Mouse (Mus musculus) heart, embryonic 13.5 days (tissue): ENCODE measurements around the gene Ulk3. TPM values are rescaled to one million over a fixed set of nuclear protein-coding genes. Genes with fewer than 3 reads are reported as not detected.
A peak's percentile ranks its signal among the peaks of the same experiment; 100 is the strongest.

Experiments
- ATAC-seq: fragments of 200-750 bp; cut with Nextera tagmentation; 2 replicates; pipeline ENCODE4 v1.8.0; 2017; ENCODE audit warnings: moderate TSS enrichment; ENCODE audit not compliant: insufficient number of reproducible peaks, low FRiP score, low TSS enrichment; ENCODE audit errors: extremely low read depth
- H3K27ac ChIP-seq: fragments of 300-500 bp; sonication (generic); replicated peaks from 2 replicates; pipeline ENCODE4 v1.5.1; 2015; ENCODE audit warnings: moderate library complexity, mild to moderate bottlenecking, inconsistent platforms
- H3K27me3 ChIP-seq: fragments of 300-500 bp; sonication (generic); replicated peaks from 2 replicates; pipeline ENCODE4 v1.6.1; 2015; ENCODE audit warnings: mild to moderate bottlenecking, inconsistent platforms
- H3K36me3 ChIP-seq: fragments of 300-500 bp; sonication (generic); 2 replicates; pipeline ENCODE4 v1.6.1; 2015; ENCODE audit warnings: mild to moderate bottlenecking, inconsistent platforms
- H3K4me1 ChIP-seq: fragments of 300-500 bp; sonication (generic); 2 replicates; pipeline ENCODE4 v1.6.1; 2015; ENCODE audit warnings: inconsistent platforms
- H3K4me2 ChIP-seq: fragments of 300-500 bp; sonication (generic); 2 replicates; pipeline ENCODE4 v1.6.1; 2015; ENCODE audit warnings: inconsistent platforms, mild to moderate bottlenecking, moderate library complexity
- H3K4me3 ChIP-seq: fragments of 300-500 bp; sonication (generic); 2 replicates; pipeline ENCODE4 v1.5.1; 2015; ENCODE audit warnings: moderate library complexity, mild to moderate bottlenecking, inconsistent platforms
- H3K9ac ChIP-seq: fragments of 300-500 bp; sonication (generic); 2 replicates; pipeline ENCODE4 v1.6.1; 2015; ENCODE audit warnings: inconsistent platforms, mild to moderate bottlenecking, moderate library complexity
- H3K9me3 ChIP-seq: fragments of 300-500 bp; sonication (generic); 2 replicates; pipeline ENCODE4 v1.6.1; 2016; ENCODE audit warnings: inconsistent platforms
- WGBS: fragments of 180-500 bp; shearing (Covaris S2); methylation state at CpG from one replicate; pipeline ENCODE4 v1.1.7; 2015; ENCODE audit warnings: mixed read lengths; 5-methylcytosine and 5-hydroxymethylcytosine counted together
- polyA plus RNA-seq: library from polyadenylated mRNA; unstranded; fragments of >200 nt; fragmentation: Nextera tagmentation; extraction: Ambion mirVana; gene quantifications from 2 replicates; pipeline ENCODE4 v1.2.1, GENCODE M21; 2015

Gene Ulk3
- polyA plus RNA-seq, 1 experiment from 2014 or later: 17.1 TPM

GRCm38 (mm10) chr9:57574397-57574796 is 14.9 kb upstream of the Ulk3 start:
- peaks cover 52% of the 10 kb centered on the region for H3K36me3 ChIP-seq
- H3K9ac ChIP-seq: no peak overlapping the region
- no peaks in the 10 kb centered on the region for H3K9me3 ChIP-seq
- H3K4me2 ChIP-seq: no peak overlapping the region
- H3K27ac ChIP-seq: no peak overlapping the region
- H3K27me3 ChIP-seq: no peaks in the 10 kb centered on the region
- peaks cover 2% of the 10 kb centered on the region; the same call in 1 of the 2 replicates for H3K4me1 ChIP-seq
- no peak overlapping the region for H3K4me3 ChIP-seq
- ATAC-seq: no peak

- Histone ChIP-seq H3K9me3 (no peaks in the 10 kb centered on the region), H3K4me3 (no peak overlapping the region), H3K27me3 (no peaks in the 10 kb centered on the region), H3K4me2 (no peak overlapping the region), H3K36me3 (peaks cover 52% of the 10 kb centered on the region), H3K4me1 (peaks cover 2% of the 10 kb centered on the region; the same call in 1 of the 2 replicates), H3K27ac (no peak overlapping the region), H3K9ac (no peak overlapping the region)
- no peak for ATAC-seq
- WGBS: 50% methylated on average over 3 of the region's 3 CpGs
Observed at GRCm38 (mm10) chr9:57575577-57575976, 13.7 kb upstream of the Ulk3 start.

GRCm38 (mm10) chr9:57577144-57577849 is 12.0 kb upstream of the Ulk3 start:
- H3K36me3 ChIP-seq: peaks cover 55% of the 10 kb centered on the region

GRCm38 (mm10) chr9:57584991-57585390 is 4.3 kb upstream of the Ulk3 start:
- 74% methylated on average over 3 of the region's 3 CpGs for WGBS
- H3K4me3 ChIP-seq: no peak overlapping the region
- no peak overlapping the region for H3K4me2 ChIP-seq
- peaks cover 80% of the 10 kb centered on the region for H3K36me3 ChIP-seq
- no peak overlapping the region for H3K9ac ChIP-seq
- H3K4me1 ChIP-seq: peaks cover 13% of the 10 kb centered on the region
- no peak for ATAC-seq
- H3K9me3 ChIP-seq: no peaks in the 10 kb centered on the region
- no peak overlapping the region for H3K27ac ChIP-seq
- no peaks in the 10 kb centered on the region for H3K27me3 ChIP-seq

More at GRCm38 (mm10) chr9:57577144-57577849, 12.0 kb upstream of the Ulk3 start:
- no peak overlapping the region for H3K9ac ChIP-seq
- H3K4me2 ChIP-seq: no peak overlapping the region
- no peak for ATAC-seq
- H3K27me3 ChIP-seq: no peaks in the 10 kb centered on the region
- H3K4me1 ChIP-seq: peaks cover 2% of the 10 kb centered on the region; the same call in 1 of the 2 replicates
- 65% methylated on average over 6 of the region's 6 CpGs for WGBS
- H3K27ac ChIP-seq: no peak overlapping the region
- H3K4me3 ChIP-seq: no peak overlapping the region
- H3K9me3 ChIP-seq: no peaks in the 10 kb centered on the region

- Histone ChIP-seq H3K4me1 (peaks cover 28% of the 10 kb centered on the region), H3K9me3 (no peaks in the 10 kb centered on the region), H3K4me3 (no peak overlapping the region), H3K4me2 (peak overlapping the region; percentile 94; the same call in 1 of the 2 replicates), H3K36me3 (peaks cover 65% of the 10 kb centered on the region), H3K27ac (no peak overlapping the region), H3K27me3 (no peaks in the 10 kb centered on the region; the same call in 1 of the 2 replicates), H3K9ac (no peak overlapping the region; the same call in 1 of the 2 replicates)
- WGBS: 40% methylated on average over 5 of the region's 5 CpGs
- no peak for ATAC-seq
Observed at GRCm38 (mm10) chr9:57590726-57591125, 1.5 kb downstream of the Ulk3 start.

GRCm38 (mm10) chr9:57593454-57594173 is 4.4 kb downstream of the Ulk3 start:
- Histone ChIP-seq H3K9ac (0 out of 2 replicates have a peak overlapping the region, but pooled peaks have one; percentile 17), H3K36me3 (peaks cover 49% of the 10 kb centered on the region), H3K4me2 (no peak overlapping the region), H3K27me3 (no peaks in the 10 kb centered on the region; the same call in 1 of the 2 replicates), H3K27ac (no peak overlapping the region), H3K9me3 (no peaks in the 10 kb centered on the region), H3K4me3 (no peak overlapping the region), H3K4me1 (peaks cover 38% of the 10 kb centered on the region)
- ATAC-seq: no peak
- WGBS: 60% methylated on average over 12 of the region's 12 CpGs

- no peak overlapping the region for H3K4me3 ChIP-seq
- WGBS: 40% methylated on average over 9 of the region's 9 CpGs
- no peak overlapping the region for H3K27ac ChIP-seq
- peaks cover 38% of the 10 kb centered on the region for H3K4me1 ChIP-seq
- no peaks in the 10 kb centered on the region; the same call in 1 of the 2 replicates for H3K27me3 ChIP-seq
- no peaks in the 10 kb centered on the region for H3K9me3 ChIP-seq
- peaks cover 49% of the 10 kb centered on the region for H3K36me3 ChIP-seq
- ATAC-seq: no peak
- H3K9ac ChIP-seq: 0 out of 2 replicates have a peak overlapping the region, but pooled peaks have one; percentile 17
- no peak overlapping the region for H3K4me2 ChIP-seq
Observed at GRCm38 (mm10) chr9:57594174-57594509, 4.9 kb downstream of the Ulk3 start.

- no peaks in the 10 kb centered on the region for H3K9me3 ChIP-seq
- no peak overlapping the region for H3K27ac ChIP-seq
- no peak overlapping the region for H3K9ac ChIP-seq
- H3K27me3 ChIP-seq: no peaks in the 10 kb centered on the region; the same call in 1 of the 2 replicates
- 75% methylated on average over 8 of the region's 8 CpGs for WGBS
- peaks cover 41% of the 10 kb centered on the region for H3K36me3 ChIP-seq
- no peak overlapping the region for H3K4me3 ChIP-seq
- H3K4me2 ChIP-seq: no peak overlapping the region
- ATAC-seq: no peak
- H3K4me1 ChIP-seq: peaks cover 58% of the 10 kb centered on the region
Observed at GRCm38 (mm10) chr9:57597265-57597664, 8.0 kb downstream of the Ulk3 start.

GRCm38 (mm10) chr9:57597929-57598382 is 8.7 kb downstream of the Ulk3 start:
- peak overlapping the region; percentile 21; the same call in 1 of the 2 replicates for H3K27ac ChIP-seq
- no peak overlapping the region for H3K4me2 ChIP-seq
- H3K9ac ChIP-seq: peak overlapping the region; percentile 42; the same call in 1 of the 2 replicates
- no peak overlapping the region for H3K4me3 ChIP-seq
- no peak for ATAC-seq
- H3K9me3 ChIP-seq: no peaks in the 10 kb centered on the region
- 9% methylated on average over 4 of the region's 4 CpGs for WGBS
- peaks cover 60% of the 10 kb centered on the region for H3K4me1 ChIP-seq
- peaks cover 34% of the 10 kb centered on the region for H3K36me3 ChIP-seq
- H3K27me3 ChIP-seq: no peaks in the 10 kb centered on the region; the same call in 1 of the 2 replicates

GRCm38 (mm10) chr9:57598851-57599563 is 9.8 kb downstream of the Ulk3 start:
- H3K9ac ChIP-seq: no peak overlapping the region
- WGBS: 63% methylated on average over 8 of the region's 8 CpGs
- H3K9me3 ChIP-seq: no peaks in the 10 kb centered on the region
- H3K4me2 ChIP-seq: no peak overlapping the region
- no peak overlapping the region for H3K4me3 ChIP-seq
- peaks cover 5% of the 10 kb centered on the region; the same call in 1 of the 2 replicates for H3K27me3 ChIP-seq
- ATAC-seq: no peak
- H3K27ac ChIP-seq: no peak overlapping the region
- peaks cover 24% of the 10 kb centered on the region for H3K36me3 ChIP-seq
- H3K4me1 ChIP-seq: peaks cover 54% of the 10 kb centered on the region
